Mouse (Mus musculus): Measurements from ENCODE around the gene Gm20828.
"Not testable (repeated sequence)": the region's sequence is repeated elsewhere in the genome, so short reads cannot be mapped to it uniquely, and the experiment has no call there.

Gene Gm20828

GRCm38 (mm10) chrY:11199274-11199673 lies at the start of gene Gm20828:
Gene Gm20828 (minus strand): TSS chrY:11199374.
- not testable (repeated sequence) for DNase-seq
